Mouse (Mus musculus) MEL (cell line): ENCODE data around the gene Gdi2.

Experiments
- BHLHE40 ChIP-seq: IDR thresholded peaks from 2 replicates; pipeline ENCODE4 v1.6.1; 2012; ENCODE audit warnings: low read depth, mild to moderate bottlenecking, inconsistent platforms, low read length, improper control_type of control experiment, borderline replicate concordance
- CHD2 ChIP-seq: IDR thresholded peaks from 2 replicates; pipeline ENCODE4 v1.6.1; 2011; ENCODE audit warnings: low read length, improper control_type of control experiment
- CTCF ChIP-seq, 3 experiments: IDR thresholded peaks in 2 of 3; conservative IDR thresholded peaks in 1 of 3; 2 replicates each; pipeline ENCODE4 v1.5.1; 2011 to 2012; ENCODE audit warnings: low read length in 3 of 3, low read depth in 2 of 3, mild to moderate bottlenecking in 2 of 3, improper control_type of control experiment in 1 of 3, inconsistent platforms in 1 of 3, mixed read lengths in 1 of 3, moderate library complexity in 1 of 3; ENCODE audit not compliant: control insufficient read depth in 1 of 3, insufficient read depth in 1 of 3, poor library complexity in 1 of 3, severe bottlenecking in 1 of 3
- EP300 ChIP-seq, 2 experiments: IDR thresholded peaks; 2 replicates each; pipeline ENCODE4 v1.6.1; 2011; ENCODE audit warnings: improper control_type of control experiment in 2 of 2, low read length in 2 of 2, low read depth in 1 of 2, mild to moderate bottlenecking in 1 of 2
- GABPA ChIP-seq: IDR thresholded peaks from 2 replicates; pipeline ENCODE4 v1.6.1; 2012; ENCODE audit warnings: low read depth, mild to moderate bottlenecking, inconsistent platforms, low read length, improper control_type of control experiment, moderate library complexity
- MAFK ChIP-seq: IDR thresholded peaks from 2 replicates; pipeline ENCODE4 v1.6.1; 2011; ENCODE audit warnings: low read depth, mild to moderate bottlenecking, low read length, improper control_type of control experiment, borderline replicate concordance
- NELFE ChIP-seq: IDR thresholded peaks from 2 replicates; pipeline ENCODE4 v1.6.1; 2011; ENCODE audit warnings: low read depth, low read length, improper control_type of control experiment
- POLR2A ChIP-seq, 2 experiments: IDR thresholded peaks; 2 replicates each; pipeline ENCODE4 v1.6.1; 2011 to 2012; ENCODE audit warnings: low read length in 2 of 2, mild to moderate bottlenecking in 2 of 2, control low read depth in 1 of 2, improper control_type of control experiment in 1 of 2, low read depth in 1 of 2, moderate library complexity in 1 of 2; ENCODE audit not compliant: control insufficient read depth in 1 of 2, insufficient read depth in 1 of 2, poor library complexity in 1 of 2
- RAD21 ChIP-seq: IDR thresholded peaks from 2 replicates; pipeline ENCODE4 v1.6.1; 2011; ENCODE audit warnings: mild to moderate bottlenecking, low read depth, low read length, improper control_type of control experiment
- TCF12 ChIP-seq: IDR thresholded peaks from 2 replicates; pipeline ENCODE4 v1.6.1; 2014; ENCODE audit warnings: low read depth, mild to moderate bottlenecking, inconsistent platforms, low read length, improper control_type of control experiment, moderate library complexity
- USF1 ChIP-seq: IDR thresholded peaks from 2 replicates; pipeline ENCODE4 v1.6.1; 2014; ENCODE audit warnings: low read depth, mild to moderate bottlenecking, inconsistent platforms, low read length, improper control_type of control experiment, moderate library complexity

- TF ChIP-seq EP300 (IDR thresholded peaks at IDR 0.05; ENCODE audit: low read depth in 1 of 2, low read length in 2 of 2): no peak
- TF ChIP-seq USF1: no peak
- no peak for TF ChIP-seq MAFK
- no peak for TF ChIP-seq RAD21
- no peak for TF ChIP-seq POLR2A (IDR thresholded peaks at IDR 0.05; ENCODE audit: control insufficient read depth in 1 of 2, insufficient read depth in 1 of 2, low read depth in 1 of 2, low read length in 2 of 2, poor library complexity in 1 of 2)
- no peak for TF ChIP-seq GABPA
- TF ChIP-seq CHD2: no peak
- TF ChIP-seq CTCF (IDR thresholded peaks at IDR 0.05 in 2 of 3, conservative IDR thresholded peaks at IDR 0.05 in 1 of 3; ENCODE audit: control insufficient read depth in 1 of 3, insufficient read depth in 1 of 3, low read depth in 2 of 3, low read length in 3 of 3, poor library complexity in 1 of 3, severe bottlenecking in 1 of 3): no peak
- TF ChIP-seq TCF12: no peak
- no peak for TF ChIP-seq NELFE
- TF ChIP-seq BHLHE40: no peak
These were observed 71.9 kb downstream of the Gdi2 start for GRCm38 (mm10) chr13:3609780-3610117.
